Mouse (Mus musculus) embryonic fibroblast, embryonic 13.5 days (primary cell): ENCODE results near the gene Bcl2l12. TPM values are rescaled to one million over a fixed set of nuclear protein-coding genes. Genes with fewer than 3 reads are reported as not detected.

Source experiments
- H3K27ac ChIP-seq: 2 replicates; pipeline ENCODE4 v1.5.1; 2012; ENCODE audit warnings: low read length, control low read depth, inconsistent platforms; ENCODE audit not compliant: insufficient read depth
- H3K4me1 ChIP-seq: 2 replicates; pipeline ENCODE4 v1.6.1; 2011; ENCODE audit warnings: low read length; ENCODE audit not compliant: control insufficient read depth, insufficient read depth
- H3K4me3 ChIP-seq: 2 replicates; pipeline ENCODE4 v1.5.1; 2011; ENCODE audit warnings: mild to moderate bottlenecking, control low read depth, low read length; ENCODE audit not compliant: insufficient read depth
- CTCF ChIP-seq: IDR thresholded peaks from 2 replicates; pipeline ENCODE4 v1.5.1; 2011; ENCODE audit warnings: mild to moderate bottlenecking, control low read depth, low read length, moderate library complexity, borderline replicate concordance; ENCODE audit not compliant: insufficient read depth
- POLR2A ChIP-seq: IDR thresholded peaks from 2 replicates; pipeline ENCODE4 v1.6.1; 2011; ENCODE audit warnings: low read depth, mild to moderate bottlenecking, control low read depth, low read length, moderate library complexity
- polyA plus RNA-seq: library from polyadenylated mRNA; stranded (reverse); fragments of >200 nt; gene quantifications from 2 replicates; pipeline ENCODE4 v1.2.4, GENCODE M21; 2011; ENCODE audit warnings: low read depth; ENCODE audit not compliant: missing spikeins, insufficient read length

Gene Bcl2l12
- polyA plus RNA-seq, 1 experiment, result 37.1 TPM

DNA sequence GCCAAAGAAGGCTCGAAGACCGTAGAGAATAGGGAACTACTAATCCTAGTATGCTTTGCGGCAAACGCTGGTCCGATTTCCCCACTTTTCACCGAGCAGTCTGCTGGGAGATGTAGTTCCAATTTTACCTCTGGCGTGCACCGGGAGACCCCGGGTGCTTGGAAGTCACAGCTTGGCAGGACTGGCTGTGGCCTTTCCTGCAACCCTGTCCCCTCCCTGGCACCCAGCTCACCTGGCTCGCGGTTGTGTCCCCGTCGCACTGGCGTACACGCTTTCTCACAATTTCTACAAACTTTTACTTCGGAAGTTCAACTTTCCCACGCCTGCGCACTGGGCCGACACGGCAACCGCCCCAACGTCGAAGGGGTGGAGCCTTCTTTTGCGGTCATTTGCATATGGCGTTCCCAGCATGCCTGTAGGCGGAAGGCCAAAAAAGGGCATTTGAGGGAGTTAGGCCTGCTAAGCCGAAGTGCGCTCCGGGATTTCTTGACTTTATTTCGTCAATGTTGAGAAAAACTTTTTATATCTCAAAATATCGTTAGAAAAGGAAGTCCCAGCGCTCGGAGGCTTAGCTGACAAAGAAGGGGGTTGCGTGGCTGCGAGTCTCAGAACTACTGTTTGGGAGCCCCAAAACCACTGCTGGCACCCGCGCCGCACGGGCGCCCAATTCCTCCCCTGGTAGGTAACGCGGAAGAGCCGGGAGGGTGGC, 1.1 kb downstream of the Bcl2l12 start, which contains the start of gene Irf3:
TSS of gene Irf3 (plus strand) at position 418 of the 709 bp plus-strand sequence.
- H3K4me1 ChIP-seq, result peaks cover 3% of the 10 kb centered on the region; the same call in 1 of the 2 replicates
- TF ChIP-seq POLR2A (peak; percentile 87), CTCF (no peak)
- peak within 1 kb of the TSS; percentile 81 for H3K27ac ChIP-seq
- H3K4me3 ChIP-seq, result peak within 1 kb of the TSS; percentile 85

DNA sequence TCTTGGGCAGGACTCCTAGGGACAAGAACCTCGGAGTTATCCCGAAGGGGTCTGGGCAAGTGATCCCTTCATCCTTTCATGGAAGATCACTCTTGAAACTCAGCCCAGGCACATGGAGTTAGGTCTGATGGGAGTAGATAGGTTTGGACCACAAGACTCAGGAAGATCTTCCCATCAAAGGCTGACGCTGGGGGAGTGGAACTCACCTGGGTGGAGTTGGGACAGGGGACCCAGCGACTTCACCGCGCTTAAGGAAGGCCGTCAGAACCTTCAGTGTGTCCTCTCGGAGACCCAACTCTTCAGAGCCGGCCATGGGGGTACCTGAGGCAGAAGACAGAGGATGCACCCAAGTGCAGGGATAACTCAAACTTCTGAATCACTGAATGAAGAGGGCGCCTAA, 1.8 kb downstream of the Bcl2l12 start:
- TF ChIP-seq POLR2A, result no peak
- no peak for TF ChIP-seq CTCF
- Histone ChIP-seq H3K27ac (0 out of 2 replicates have a peak overlapping the region, but pooled peaks have one; percentile 8), H3K4me1 (0 out of 2 replicates have a peak, but pooled peaks cover 3% of the 10 kb centered on the region), H3K4me3 (peak overlapping the region; percentile 85)

DNA sequence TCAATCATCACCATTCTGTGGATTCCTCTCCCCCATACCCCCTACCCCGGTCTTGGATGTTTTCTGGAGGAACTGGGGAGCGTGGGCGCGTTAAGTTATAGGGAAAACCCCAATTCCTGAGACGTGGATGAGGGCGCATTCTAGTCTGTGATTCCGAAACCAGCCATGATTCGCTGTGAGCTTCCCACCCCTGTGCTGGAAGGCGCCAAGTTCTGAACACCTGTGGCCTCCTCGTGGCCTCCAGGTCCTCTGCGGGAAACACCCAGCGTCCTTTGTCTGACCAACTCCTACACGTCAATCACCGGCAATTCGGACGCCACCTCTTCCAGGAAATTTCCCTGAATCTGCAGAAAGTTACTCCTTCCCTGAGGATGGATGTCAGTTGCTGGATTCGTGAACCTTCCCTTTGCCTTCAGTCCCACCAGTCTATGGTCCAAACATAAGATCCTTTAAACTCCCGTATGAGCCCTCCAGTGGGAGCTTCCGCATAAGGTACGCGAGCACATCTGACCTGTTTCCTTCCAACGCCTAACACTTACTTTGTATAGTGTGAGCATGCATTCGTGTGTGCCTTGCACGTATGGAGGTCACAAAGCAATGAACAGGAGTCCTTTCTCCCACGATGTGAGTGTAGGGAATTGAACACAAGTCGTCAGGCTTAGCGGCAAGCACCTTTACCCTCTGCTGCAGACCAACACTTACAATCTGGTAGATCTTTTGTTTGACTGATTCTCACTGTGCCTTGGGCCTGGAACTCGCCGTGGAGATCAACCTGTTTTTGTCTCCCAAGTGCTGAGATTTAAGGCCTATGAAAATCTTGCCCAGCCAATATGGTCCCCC, 11.4 kb downstream of the Bcl2l12 start:
- H3K4me3 ChIP-seq, result peak overlapping the region; percentile 79
- H3K4me1 ChIP-seq, result no peaks in the 10 kb centered on the region
- TF ChIP-seq CTCF (no peak), POLR2A (peak; percentile 82)
- peak overlapping the region; percentile 85 for H3K27ac ChIP-seq

DNA sequence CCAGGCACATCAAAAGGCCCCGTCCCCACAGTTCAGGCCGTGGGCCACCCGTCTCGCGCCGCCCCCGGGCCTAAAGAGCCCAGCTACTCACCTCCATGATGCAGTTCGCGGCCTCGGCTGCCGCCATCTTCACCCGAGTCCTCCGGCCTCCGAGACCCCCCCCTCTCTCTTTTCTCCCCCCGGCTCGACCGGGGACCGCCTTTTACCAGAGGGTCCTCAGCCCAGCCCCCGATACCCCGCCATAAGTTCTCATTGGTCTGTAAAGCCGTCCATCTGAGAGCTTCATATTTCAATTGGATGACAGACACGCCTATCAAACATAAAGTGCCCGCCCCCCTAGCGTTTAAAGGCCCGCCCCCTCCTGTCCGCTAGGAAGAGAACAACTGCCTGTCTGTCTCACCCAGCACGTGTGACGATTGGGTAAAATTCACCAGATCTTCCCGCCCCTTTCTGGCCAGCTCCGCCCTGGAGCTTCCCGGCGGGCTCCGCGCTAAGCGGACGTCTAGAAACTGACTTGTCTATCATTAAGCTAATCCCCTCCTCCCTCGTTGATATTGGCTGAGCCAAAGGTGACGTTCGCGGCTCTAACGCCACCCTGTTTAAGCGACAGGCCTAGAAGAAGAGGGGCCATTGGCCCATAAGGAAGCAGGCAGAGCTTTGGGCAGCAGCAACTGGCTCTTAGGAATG, 12.2 kb downstream of the Bcl2l12 start, which contains the start of gene Prmt1:
TSS of gene Prmt1 (minus strand) at position 377 of the 687 bp plus-strand sequence.
- peak within 1 kb of the TSS; percentile 95 for H3K4me3 ChIP-seq
- no peaks in the 10 kb centered on the region for H3K4me1 ChIP-seq
- no peak for TF ChIP-seq CTCF
- peak; percentile 83 for TF ChIP-seq POLR2A
- peak within 1 kb of the TSS; percentile 87 for H3K27ac ChIP-seq

DNA sequence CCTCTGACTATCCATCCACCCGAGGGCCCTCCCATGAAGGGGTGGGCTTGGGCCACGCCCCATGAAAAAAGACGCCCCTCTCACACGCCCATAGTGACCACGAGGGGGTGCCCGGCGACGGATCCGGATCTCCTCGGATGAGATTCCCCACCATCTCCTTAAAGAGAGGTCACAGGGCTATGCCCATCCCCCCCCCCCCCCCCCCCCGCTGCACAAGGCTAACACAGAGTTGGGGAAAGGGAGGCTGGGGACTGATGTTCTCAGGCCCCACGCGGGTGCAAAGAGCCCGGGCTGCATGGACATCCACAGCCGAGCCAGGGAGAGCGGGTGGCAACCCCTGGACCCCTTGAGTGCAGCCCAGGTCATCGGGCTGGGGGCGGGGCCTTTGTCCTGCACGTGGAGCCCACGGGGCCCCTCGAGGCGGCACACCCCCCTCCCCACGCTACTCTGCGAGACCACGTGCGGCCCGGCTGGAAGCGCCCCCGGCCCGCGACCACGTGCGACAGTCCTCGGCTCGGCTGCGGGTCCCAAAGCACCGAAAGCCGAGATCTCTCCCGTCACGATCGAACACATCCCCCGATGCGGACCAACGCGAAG, 12.8 kb downstream of the Bcl2l12 start:
- peak overlapping the region; percentile 95 for H3K4me3 ChIP-seq
- peak overlapping the region; percentile 87 for H3K27ac ChIP-seq
- TF ChIP-seq CTCF (no peak), POLR2A (no peak)
- no peaks in the 10 kb centered on the region for H3K4me1 ChIP-seq

DNA sequence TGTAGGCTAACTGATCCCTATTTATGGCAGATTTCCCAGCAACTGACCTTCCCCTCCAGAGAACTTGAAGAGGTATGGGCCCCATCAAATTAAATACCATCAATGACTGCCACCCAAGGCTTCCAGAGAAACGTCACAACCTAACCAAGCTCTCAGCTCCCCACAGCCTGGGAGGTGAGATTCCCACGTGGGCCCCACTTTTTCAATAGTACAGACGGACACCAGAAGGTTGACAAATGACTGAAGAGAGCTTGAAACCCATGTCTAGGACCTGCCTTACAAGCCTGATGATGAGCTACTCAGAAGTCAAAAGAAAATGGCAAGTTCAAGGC, 13.7 kb downstream of the Bcl2l12 start:
- TF ChIP-seq CTCF (no peak), POLR2A (no peak)
- Histone ChIP-seq H3K27ac (no peak overlapping the region), H3K4me1 (no peaks in the 10 kb centered on the region), H3K4me3 (peak overlapping the region; percentile 95)

DNA sequence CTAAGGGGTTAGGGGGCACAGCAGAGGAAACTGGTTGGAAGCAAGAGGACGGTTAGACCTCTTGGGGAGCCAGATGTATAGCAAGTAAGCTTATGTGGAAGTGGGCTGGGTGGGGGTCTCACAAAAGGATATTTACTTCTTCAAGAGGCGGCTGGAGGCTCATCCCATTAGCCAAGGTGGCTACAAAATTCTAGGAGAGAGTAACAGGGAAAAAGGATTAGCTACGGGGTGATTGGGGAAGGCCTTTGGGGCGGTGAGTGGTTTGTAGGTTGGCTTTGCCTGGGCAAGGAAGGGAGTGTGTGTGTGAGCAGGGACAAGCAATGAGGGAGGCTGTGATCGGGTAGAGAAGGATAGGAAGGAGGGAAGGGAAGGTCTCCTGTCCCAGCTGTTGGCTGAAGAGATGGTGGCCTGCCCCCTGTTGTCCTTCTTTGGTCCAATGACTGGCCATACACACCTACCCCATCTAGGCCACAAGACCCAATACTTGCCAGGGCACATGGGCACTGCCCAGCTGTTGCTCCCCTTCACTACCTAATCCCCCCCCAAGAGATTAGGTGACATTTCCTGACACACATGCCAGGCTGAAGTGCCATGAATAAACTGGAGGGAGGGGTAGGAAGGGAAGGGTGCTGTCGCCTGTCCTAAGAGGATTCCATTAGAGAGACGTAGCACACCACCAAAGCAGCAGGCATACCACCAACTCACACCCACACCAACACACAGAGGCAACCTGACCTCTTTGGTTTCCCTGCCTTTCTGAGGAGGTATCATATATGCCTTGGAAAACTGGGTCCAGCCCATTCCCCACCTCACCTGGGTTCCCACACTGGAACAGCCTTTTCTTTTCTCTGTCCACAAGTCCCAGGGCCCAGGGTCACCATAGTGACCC, 14.3 kb downstream of the Bcl2l12 start:
- TF ChIP-seq POLR2A, result no peak
- no peak for TF ChIP-seq CTCF
- Histone ChIP-seq H3K27ac (peak overlapping the region; percentile 15), H3K4me1 (no peaks in the 10 kb centered on the region), H3K4me3 (peak overlapping the region; percentile 95; the same call in 1 of the 2 replicates)

DNA sequence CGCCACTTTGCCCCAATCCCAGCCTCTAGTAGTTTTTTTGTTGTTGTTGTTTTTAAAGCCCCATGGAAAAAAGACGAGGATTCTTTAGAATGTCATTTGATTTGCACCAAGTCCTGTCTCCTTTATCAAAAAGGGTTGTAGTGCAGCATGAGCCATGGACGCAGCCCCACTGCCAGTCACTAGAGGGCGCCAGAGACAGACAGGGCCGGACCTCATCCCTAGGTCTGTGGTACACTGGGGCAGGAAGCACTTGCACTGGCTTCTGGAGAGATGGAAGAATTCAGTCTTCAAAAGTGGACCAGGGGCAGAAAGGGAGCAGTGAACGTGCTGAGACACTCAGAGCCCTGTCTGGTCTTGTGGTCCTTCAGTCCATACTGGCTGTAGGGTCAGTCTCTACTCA, 15.4 kb downstream of the Bcl2l12 start:
- TF ChIP-seq POLR2A (no peak), CTCF (peak; percentile 97)
- no peak overlapping the region for H3K27ac ChIP-seq
- H3K4me1 ChIP-seq, result no peaks in the 10 kb centered on the region
- no peak overlapping the region for H3K4me3 ChIP-seq
